Mouse (Mus musculus): ENCODE data around the gene P4hb.

The P4hb gene

DNA sequence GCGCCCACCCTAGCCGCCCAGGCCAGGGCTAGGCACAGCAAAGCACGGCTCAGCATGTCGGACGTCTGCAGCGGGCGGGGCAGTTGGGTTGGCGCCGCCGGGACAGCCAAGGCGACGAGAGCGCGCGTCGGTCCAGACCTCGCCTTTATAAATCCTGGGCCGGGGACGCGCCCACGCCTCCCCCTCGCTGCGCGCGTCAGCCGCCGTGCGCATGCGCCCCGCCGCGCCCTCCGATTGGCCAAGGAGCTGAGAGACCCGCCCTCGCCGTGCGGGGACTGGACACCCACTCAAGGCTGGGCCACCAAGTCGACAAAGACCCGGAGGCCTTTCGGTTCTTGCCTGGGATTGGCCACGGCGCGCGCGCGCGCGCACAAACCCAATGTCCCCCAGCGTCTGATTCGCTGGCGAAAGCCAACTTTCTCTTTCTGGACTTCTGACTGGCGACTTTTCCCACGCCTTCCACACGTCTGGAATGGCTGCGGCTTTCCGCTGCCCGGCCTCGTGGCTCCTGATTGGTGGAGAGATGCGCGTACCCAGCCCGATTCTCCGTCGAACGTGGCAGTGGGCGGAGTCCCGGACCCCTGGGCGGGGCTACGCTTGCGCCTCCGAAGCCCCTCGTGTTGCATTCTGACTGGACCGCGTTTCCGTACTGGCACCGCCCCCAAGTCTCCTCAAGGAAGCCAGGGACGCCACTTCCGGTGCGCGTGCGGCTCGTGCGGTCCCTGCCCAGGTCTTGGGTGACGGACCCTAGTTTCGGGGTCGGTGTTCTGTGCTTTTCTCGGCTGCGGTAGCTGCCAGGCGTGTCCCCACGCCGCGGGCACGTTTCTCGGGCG is at the start of gene P4hb:
P4hb (minus strand) TSS at position 502 of the 833 bp plus-strand sequence.
- peak; percentile 100 for DNase-seq (ENCODE audit: low read depth, low spot score)

DNA sequence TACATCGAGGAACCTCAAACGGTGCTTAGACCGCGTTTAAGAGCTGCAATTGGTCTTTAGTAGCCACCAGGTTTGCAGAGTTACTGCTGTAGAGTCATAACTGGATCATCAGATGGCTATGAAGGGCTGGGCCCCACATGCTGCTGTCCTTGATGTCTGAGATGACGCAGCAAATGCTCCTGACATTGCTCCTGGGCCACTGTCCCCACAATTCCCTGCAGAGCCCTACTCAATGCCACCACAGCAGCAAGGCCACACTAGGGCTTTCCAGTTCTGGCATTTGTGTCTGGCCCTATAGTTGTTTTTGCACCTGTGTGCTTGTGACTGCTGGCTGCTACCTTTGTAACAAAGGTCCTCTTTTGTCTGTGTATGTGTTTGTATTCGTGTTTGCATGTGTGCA is 49.8 kb upstream of the P4hb start:
- no peak for DNase-seq (ENCODE audit: low read depth, low spot score)

DNA sequence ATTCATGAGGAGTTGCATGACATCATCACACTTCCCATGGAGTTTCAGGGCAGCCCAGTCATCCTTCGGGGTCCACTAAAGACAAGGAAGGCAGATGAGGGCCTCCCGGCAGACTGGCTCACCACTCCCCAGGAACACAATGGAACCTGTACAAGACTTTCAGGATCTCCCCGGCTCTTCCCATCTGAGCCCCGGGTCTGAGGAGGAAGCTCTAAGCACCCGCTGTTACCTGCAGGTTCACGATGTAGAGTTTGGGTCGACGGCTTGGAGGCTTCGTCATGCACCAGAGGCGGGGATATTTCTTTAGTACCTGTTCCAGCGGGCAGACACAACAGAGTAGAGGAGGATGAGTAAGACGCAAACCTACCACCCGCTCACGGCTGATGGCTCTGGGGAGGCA is 47.1 kb upstream of the P4hb start:
- no peak for DNase-seq (ENCODE audit: low read depth, low spot score)

DNA sequence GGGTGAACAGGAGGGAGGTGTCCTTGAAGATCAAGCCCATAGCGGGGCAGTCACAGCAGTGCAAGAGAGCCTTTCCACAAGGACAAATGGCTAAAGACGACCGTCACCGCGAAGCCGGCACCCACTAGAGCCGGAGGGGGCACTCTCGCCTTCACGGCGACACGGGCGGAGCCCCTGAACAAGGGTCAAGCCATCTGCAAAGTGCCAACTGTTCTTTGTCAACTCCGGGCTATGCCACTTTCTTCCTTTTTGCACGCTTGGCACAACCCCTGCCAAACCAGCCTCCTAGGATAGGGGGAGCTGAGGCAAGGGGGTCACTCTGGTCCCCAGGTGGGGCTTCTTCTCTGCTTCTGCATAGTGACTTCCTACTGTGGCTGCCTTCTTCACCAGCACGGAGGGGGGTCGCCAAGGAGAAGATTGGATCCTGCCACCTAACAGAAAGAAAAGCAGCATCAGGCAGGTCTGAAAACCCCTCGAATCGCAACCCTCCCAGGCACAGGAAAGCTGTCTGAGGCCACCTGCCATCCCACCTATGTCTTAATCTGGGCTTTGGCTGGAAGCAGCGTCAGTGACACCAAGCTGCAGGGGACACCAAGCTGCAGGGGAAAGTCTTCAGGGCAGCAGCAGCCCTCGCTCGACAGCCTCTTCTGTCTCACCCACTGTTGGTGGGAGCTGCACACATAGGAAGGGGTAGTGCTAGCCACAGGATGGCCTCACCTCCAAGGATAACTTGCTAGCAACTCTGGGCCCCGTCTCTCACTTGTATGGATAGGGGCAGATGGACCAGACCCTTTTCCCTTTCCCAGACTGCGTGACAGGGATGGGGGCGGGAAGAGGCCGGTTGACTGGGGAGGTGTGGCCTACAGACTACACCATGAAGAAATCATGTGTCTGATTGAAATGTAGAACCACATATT is 45.8 kb upstream of the P4hb start:
- no peak for DNase-seq (ENCODE audit: low read depth, low spot score)

DNA sequence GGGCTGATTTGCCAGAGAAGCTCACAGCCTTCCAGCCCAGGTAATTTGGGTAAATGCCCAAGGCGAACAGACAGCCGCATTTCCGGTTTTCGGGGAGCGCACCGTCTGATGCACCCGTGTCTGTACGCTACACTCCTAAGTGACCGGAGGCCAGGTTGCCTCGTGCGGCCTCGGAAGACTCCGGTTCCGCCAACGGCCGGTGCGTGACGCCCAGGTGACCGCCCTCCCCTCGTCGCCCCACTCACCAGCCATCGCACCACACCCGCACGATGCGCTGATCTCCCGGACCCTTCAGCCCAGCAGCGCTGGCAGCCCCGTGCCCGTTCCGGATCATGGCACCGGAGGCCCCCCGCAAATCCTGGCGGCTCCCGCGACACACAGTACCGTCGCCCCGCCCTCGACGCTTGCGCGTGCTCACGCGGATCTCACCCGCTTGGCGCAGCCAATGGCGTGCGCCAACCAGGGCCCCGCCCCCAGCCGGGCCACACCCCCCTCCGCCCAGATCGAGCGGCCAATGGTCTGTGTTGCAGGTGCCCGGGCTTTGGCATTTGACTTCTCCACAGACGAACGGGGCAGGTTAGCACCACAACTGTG is 44.6 kb upstream of the P4hb start, which contains the start of gene Pcyt2:
Pcyt2 (minus strand) TSS at position 418 of the 594 bp plus-strand sequence.
- peak; percentile 98 for DNase-seq (ENCODE audit: low read depth, low spot score)

DNA sequence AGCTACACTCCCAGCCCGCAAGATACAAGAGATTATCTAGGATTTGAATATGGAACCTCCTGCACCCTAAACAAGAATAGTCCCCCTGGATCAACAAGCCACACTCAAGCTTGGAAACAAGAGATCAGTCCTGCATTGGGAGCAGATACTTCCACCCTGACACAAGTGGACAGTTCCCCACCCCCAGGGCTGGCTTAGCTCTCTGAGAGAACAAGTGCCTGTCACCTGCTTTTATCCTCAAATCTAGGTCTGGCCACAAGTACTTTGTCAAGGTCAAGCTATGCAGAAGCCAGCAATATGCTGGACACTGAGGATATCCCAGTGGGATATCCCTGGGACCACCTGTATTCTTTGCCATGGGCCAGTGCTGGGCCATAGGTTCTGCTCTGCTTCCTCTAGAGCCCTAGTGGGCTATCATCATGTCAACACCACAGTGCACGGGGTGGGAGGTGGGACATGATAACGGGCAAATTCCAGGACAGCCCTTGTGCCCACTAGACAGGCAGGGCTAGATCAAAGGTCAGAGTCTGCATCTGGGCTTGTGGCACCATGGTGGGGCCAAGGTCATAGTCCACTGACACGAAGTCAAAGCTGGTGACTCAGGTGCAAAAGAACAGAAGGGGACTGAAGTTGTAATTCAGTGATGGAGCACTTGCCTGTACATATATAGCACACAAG is 43.7 kb upstream of the P4hb start:
- DNase-seq (ENCODE audit: low read depth, low spot score): no peak

DNA sequence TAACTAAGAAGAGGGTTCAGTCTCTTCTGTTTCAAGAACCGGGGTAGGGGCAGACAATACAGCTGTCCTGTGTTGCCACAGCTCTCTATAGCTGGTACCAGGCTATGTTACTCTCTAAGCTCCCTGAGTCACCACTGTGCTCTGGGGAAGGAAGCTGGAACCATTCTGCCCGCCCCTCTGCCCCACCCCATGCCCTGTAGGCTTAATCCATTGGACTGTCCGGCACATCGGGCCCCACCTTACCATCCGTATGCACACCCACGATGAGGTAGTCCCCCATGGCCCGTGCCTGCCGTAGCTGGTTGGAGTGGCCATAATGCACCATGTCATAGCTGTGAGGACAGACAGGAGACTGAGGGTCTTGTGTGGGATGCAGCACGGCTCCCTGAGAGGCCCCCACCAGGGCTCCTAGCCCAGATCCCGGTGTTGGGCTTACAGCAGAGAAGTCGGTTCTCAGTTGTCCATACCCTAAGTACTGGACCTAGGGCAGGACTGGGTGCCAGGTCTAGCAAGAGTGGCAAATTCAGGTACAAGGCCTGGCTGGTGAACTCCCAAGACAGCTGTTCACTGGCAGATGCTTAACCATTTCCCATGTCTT is 42.7 kb upstream of the P4hb start:
- no peak for DNase-seq (ENCODE audit: low read depth, low spot score)

DNA sequence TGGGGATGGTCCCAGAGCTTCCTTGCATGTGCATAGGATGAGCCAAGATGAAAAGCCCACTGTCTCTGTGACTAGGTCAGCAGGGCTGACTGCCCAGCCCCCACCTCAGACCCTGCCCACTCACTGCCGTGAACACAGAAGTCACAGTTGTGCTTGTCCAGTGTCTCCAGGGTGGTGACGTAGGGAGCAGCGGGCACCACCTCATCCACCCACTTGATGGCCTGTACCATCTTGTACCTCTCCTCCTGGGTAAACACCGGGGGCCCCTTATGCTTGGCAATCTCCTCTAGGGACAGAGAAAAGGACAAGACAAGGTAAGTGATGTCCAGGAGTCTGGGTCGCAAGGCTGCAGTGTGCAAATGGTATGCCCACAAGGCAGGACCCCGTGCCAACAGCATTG is 42.1 kb upstream of the P4hb start:
- DNase-seq (ENCODE audit: low read depth, low spot score): no peak

DNA sequence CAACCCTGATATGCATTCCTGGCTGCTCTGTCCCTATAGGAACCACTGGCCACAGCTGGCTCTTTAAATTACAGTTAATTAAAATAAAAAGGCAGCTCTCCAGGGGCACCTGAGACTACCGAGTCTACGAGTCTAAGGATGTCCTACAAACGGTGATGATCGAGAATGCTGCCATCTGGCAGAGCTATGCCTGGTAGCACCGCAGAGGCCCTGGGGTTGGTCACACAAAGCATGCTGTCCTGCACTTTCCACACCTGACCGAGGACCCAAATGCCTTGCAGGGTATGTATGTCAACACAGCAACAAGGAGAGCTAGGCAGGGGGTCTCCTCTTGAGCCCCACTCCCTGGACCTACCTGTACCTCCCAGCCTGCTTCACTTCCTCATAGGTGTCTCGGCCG is 40.9 kb upstream of the P4hb start:
- DNase-seq (ENCODE audit: low read depth, low spot score): no peak

DNA sequence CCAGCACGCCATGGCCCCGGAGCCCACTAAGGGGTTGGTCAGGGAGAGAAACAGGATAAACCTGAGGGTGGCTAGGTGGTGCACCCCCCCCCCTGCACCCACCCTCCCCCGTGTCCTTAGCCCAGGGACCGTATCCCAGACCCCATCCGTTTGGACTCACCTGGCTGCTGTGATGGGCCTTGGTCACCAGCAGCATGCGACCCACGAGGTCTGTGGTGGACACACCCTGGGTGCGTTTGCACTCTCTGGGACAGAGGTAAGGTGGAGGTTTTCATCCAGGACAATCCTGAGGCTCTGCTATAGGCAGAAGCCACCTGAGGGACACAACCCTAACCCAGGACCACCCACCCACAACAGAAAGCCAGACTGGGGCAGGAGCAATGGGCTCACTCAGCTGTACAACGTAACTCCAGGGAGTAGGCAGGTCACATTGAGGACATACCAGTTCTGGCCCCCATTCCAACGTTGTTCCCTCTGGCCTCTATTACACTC is 40.5 kb upstream of the P4hb start:
- DNase-seq (ENCODE audit: low read depth, low spot score): no peak

DNA sequence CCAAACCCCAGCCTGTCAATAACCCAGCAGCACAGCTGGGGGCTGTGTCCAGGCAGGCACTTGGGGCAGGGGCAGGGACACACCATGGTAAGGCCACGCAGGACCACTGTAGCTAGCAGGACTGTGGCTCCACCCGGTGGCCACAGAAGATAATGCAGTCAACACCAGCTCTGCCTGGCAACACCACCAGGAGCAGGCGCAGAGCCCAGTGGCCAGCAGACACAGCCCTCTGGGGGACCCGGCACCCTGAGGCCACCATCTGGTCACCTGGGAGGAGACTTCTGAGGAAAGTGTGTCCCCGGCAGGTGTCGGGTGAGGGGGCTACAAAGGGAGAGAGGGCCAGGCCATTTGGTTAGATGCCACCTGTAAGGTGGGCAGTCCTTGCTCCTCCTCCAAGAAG is 39.7 kb upstream of the P4hb start:
- peak; percentile 74 for DNase-seq (ENCODE audit: low read depth, low spot score)

DNA sequence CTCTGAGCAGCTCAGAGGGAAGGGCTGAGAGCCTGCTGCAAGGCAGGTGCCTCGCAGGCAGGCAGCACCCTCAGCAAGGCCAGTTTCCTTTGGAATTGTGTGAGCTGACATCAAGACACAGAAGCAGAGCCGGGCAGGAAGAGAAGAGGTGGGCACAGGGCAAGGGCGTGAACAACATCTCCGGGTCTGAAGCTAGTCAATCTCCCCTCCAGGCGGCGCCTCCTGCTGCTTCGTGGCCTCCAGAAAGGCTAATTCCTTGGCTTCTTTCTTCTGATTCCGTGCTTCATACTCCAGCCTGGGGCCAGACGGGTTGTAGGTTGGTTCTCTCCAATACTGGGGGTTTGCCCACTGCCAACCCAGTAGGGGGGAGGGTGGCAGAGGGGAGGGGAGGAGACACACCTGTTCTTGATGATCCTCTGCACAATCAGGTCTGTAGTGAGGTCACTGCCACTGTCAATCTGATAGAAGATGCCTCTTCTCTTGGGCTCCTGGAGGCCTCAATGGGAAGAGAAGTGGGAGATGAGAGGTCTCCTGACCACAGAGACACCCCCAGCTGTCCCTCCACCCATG is 37.5 kb upstream of the P4hb start:
- DNase-seq (ENCODE audit: low read depth, low spot score): no peak

DNA sequence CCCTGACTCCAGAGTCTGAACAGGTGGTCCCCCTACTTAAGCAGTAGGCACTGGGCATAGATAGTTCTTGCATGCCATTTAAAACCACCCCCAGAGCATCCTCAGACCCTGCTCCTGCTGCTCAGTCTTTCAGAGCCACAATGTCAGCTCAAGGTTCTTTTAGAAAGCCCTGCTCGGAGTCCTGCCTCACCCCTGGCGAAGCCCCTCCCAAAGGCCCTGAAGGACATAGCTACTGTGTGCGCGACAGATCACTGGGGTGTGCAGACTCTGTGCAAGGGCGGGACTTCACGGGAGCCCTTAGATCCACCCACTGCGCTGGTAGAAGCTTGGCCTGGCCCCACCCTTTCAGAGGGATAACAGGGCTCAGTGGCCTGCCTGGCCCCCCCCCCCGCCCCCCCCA is 36.2 kb upstream of the P4hb start:
- peak; percentile 90 for DNase-seq (ENCODE audit: low read depth, low spot score)

DNA sequence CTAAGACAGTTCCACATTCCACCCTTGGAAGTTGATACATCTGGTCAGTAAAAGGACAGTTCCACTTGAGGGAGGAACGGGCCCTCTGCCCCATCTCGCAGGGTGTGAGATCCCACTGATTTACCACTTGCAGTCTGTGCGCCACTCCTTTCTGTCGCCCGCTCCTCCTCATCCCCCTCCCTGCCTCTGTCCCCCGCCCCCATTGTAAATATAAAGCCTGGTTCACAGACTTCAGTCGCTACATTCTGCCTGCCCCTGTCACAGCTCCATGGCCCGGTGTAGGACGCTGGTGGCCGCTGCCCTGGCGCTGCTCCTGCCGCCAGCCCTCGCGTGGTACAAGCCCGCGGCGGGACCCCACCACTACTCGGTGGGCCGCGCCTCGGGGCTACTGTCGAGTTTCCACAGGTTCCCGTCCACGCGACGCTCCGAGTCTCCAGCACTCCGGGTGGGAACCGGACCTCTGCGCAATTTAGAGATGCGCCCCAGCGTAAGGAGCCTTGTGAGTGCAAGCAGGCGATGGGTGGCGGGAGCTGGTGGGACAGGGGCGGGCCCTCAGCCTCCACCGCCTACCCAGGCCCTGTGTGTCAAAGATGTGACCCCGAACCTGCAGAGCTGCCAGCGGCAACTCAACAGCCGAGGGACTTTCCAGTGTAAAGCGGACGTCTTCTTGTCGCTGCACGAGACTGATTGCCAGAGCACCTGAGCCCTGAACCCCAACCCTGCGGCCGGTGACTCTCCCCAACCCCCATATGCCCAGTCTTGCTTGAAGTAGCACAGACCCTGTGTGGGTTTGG is 35.4 kb upstream of the P4hb start, which contains the start of gene Npb:
Npb (plus strand) TSS at position 237 of the 794 bp plus-strand sequence.
- peak; percentile 51 for DNase-seq (ENCODE audit: low read depth, low spot score)

DNA sequence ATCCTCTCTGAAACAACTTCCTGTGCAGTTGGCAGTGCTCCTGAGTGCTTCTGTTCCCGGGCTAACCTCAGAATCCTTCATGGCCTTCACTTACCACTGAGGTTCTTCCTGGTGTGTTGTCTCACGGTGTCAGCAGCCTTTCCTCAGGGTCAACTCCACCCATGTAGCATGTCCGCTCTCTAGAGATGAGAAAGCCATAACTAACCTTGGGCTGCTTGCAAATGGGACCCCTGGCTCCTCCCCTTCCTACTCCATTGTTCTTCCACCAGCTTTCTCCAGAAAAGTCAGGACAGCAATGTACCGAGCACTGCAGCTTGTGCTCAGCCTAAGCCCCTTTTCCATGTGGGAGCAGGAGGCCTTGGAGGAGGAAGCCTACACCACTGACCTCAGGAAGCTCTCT is 33.7 kb upstream of the P4hb start:
- peak; percentile 67 for DNase-seq (ENCODE audit: low read depth, low spot score)

DNA sequence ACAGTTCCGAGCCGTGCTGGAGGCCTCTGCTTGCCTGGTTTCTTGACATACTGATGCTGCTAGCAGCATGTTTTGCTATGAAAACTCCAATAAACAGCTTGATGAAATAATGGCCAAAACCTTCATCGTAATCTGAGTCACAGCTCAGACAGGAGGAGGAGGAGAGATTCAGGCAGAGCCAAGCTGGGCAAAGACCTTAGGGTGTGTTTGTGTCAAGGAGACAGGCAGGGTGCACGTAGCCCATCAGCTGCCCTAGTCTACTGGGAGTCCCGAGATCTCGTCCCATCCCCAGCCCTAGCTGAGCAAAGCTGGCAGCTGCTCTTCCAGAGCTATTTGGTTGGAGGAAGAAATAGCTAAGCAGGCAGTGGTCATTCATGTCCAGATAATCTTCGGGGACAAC is 32.6 kb upstream of the P4hb start:
- DNase-seq (ENCODE audit: low read depth, low spot score): no peak

DNA sequence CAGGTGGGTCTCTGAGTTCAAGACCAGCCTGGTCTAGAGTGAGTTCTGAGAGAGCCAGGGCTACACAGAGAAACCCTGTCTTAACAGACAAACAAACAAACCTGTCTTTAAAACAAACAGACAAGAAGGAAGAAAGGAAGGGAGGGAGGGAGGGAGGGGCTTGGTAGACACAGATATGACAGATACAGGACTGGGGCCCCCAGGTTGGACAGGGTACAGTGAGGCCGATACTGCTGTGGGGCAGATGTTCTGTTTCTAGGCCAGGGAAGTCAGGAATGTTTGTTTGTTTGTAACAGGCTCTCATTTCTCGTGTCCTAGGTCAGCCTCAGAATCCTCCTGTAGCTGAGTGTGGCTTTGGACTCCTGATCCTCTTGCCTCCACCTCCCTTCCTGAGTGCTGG is 30.5 kb upstream of the P4hb start:
- DNase-seq (ENCODE audit: low read depth, low spot score): no peak

DNA sequence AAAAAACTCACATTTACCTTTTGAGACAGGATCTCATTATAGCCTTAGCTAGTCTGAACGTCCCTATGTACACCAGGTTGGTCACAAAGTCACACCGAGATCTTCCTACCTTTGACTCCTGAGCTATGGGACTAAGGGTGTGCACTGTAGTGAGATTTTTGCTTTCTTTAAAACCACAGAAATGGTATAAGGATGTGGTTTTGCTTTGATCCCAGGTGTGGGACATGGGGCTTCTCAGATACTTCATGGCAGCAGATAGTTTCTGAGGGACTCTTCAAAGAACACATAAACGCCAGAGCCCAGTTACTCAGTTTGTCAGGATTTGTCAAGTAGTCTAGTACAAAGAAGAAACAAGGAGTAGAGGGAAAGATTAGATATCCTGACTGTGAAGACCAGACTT is 27.7 kb upstream of the P4hb start:
- no peak for DNase-seq (ENCODE audit: low read depth, low spot score)

DNA sequence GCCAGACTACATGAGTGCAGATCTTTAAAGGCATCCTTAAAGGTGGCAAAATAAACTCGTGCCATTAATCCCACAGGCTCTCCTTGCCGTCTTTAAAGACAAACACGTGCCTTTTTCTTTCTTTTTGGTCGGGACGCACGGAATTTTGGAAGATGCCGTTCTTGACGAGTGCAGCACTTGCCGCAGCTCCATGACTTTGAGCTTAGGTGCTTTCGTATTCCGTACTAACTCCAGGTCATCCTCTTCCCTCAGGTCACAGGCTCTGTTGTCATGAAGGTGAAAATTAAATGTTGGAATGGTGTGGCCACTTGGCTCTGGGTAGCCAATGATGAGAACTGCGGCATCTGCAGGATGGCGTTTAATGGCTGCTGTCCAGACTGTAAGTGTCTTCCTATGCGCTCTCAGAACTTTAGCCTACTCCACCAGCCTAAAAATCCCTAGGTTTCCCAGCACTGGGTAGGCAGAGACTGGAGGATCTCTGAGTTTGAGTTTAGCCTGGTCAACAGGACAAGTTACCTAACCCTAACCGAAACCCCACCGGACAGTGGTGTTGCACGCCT is 26.0 kb upstream of the P4hb start:
- DNase-seq (ENCODE audit: low read depth, low spot score): no peak

All from ZHBTc4 (cell line).